Mouse (Mus musculus): ENCODE results near the gene Rsg1. TPM values are rescaled to one million over a fixed set of nuclear protein-coding genes. Genes with fewer than 3 reads are reported as not detected.

Gene Rsg1
- polyA plus RNA-seq, 2 experiments from 2014 or later: 3.0 to 4.7 TPM

GRCm38 (mm10) chr4:141212892-141213291 lies 864 bp upstream of the Rsg1 start:
- ATAC-seq: no peak

GRCm38 (mm10) chr4:141213342-141213741 lies 414 bp upstream of the Rsg1 start:
- ATAC-seq: no peak

GRCm38 (mm10) chr4:141214337-141214851 lies 638 bp downstream of the Rsg1 start:
- ATAC-seq: peak; percentile 73

GRCm38 (mm10) chr4:141219583-141220213 lies 5.9 kb downstream of the Rsg1 start:
- ATAC-seq: no peak

- no peak for ATAC-seq
Observed at GRCm38 (mm10) chr4:141221848-141222247, 8.1 kb downstream of the Rsg1 start.

GRCm38 (mm10) chr4:141222752-141223151 lies 9.0 kb downstream of the Rsg1 start:
- ATAC-seq: no peak

GRCm38 (mm10) chr4:141228687-141229086 lies 14.9 kb downstream of the Rsg1 start:
- no peak for ATAC-seq

GRCm38 (mm10) chr4:141233196-141233595 lies 19.4 kb downstream of the Rsg1 start:
- ATAC-seq: no peak

GRCm38 (mm10) chr4:141235537-141236111 lies 21.9 kb downstream of the Rsg1 start:
- ATAC-seq: no peak

- no peak for ATAC-seq
Observed at GRCm38 (mm10) chr4:141236856-141237255, 23.1 kb downstream of the Rsg1 start.

- ATAC-seq: peak; percentile 39
Observed at GRCm38 (mm10) chr4:141238492-141239387, 25.0 kb downstream of the Rsg1 start.

GRCm38 (mm10) chr4:141239388-141240125 lies 25.8 kb downstream of the Rsg1 start, which contains the start of gene Arhgef19:
Arhgef19 (plus strand) TSS chr4:141239499.
- ATAC-seq: peak; percentile 95

- no peak for ATAC-seq
Observed at GRCm38 (mm10) chr4:141240617-141241016, 26.9 kb downstream of the Rsg1 start.

GRCm38 (mm10) chr4:141241861-141242260 lies 28.1 kb downstream of the Rsg1 start:
- no peak for ATAC-seq

- no peak for ATAC-seq
Observed at GRCm38 (mm10) chr4:141242651-141243241, 29.0 kb downstream of the Rsg1 start.

GRCm38 (mm10) chr4:141243636-141244035 lies 29.9 kb downstream of the Rsg1 start:
- no peak for ATAC-seq

- no peak for ATAC-seq
Observed at GRCm38 (mm10) chr4:141244401-141244800, 30.6 kb downstream of the Rsg1 start.

GRCm38 (mm10) chr4:141244931-141245425 lies 31.2 kb downstream of the Rsg1 start:
- ATAC-seq: no peak

GRCm38 (mm10) chr4:141246089-141246997 lies 32.6 kb downstream of the Rsg1 start:
- no peak for ATAC-seq

- ATAC-seq: no peak
Observed at GRCm38 (mm10) chr4:141246998-141247350, 33.2 kb downstream of the Rsg1 start.

Measured in CD4-positive, CD25-positive, alpha-beta regulatory T cell, adult 4 months (primary cell).